Mouse (Mus musculus) cortical plate, adult 2 months (tissue): ENCODE measurements around the gene Cdc6. TPM values are rescaled to one million over a fixed set of nuclear protein-coding genes. Genes with fewer than 3 reads are reported as not detected.
"Not testable (repeated sequence)": the region's sequence is repeated elsewhere in the genome, so short reads cannot be mapped to it uniquely, and the experiment has no call there.

Experiments
- H3K27ac ChIP-seq: fragments of 200-500 bp; 2 replicates; pipeline ENCODE4 v1.5.1; 2012; ENCODE audit warnings: low read length, control low read depth, inconsistent platforms; ENCODE audit not compliant: insufficient read depth
- H3K4me1 ChIP-seq: fragments of 200-500 bp; 2 replicates; pipeline ENCODE4 v1.6.1; 2011; ENCODE audit warnings: low read length; ENCODE audit not compliant: control insufficient read depth, insufficient read depth
- H3K4me3 ChIP-seq: fragments of 200-500 bp; 2 replicates; pipeline ENCODE4 v1.5.1; 2011; ENCODE audit warnings: mild to moderate bottlenecking, low read length, control low read depth; ENCODE audit not compliant: insufficient read depth
- CTCF ChIP-seq: fragments of 200-500 bp; IDR thresholded peaks from 2 replicates; pipeline ENCODE4 v1.5.1; 2011; ENCODE audit warnings: mild to moderate bottlenecking, control low read depth, low read length; ENCODE audit not compliant: insufficient read depth; ENCODE audit errors: extremely low read depth
- POLR2A ChIP-seq: fragments of 200-500 bp; IDR thresholded peaks from 2 replicates; pipeline ENCODE4 v1.6.1; 2011; ENCODE audit warnings: mild to moderate bottlenecking, low read length, control low read depth; ENCODE audit not compliant: insufficient read depth; ENCODE audit errors: extremely low read depth
- polyA plus RNA-seq: library from polyadenylated mRNA; depleted of rRNA; stranded (reverse); fragments of >200 nt; gene quantifications from 2 replicates; pipeline ENCODE4 v1.2.3, GENCODE M21; 2012

Gene Cdc6
- polyA plus RNA-seq, 1 experiment: 0.56 TPM

DNA sequence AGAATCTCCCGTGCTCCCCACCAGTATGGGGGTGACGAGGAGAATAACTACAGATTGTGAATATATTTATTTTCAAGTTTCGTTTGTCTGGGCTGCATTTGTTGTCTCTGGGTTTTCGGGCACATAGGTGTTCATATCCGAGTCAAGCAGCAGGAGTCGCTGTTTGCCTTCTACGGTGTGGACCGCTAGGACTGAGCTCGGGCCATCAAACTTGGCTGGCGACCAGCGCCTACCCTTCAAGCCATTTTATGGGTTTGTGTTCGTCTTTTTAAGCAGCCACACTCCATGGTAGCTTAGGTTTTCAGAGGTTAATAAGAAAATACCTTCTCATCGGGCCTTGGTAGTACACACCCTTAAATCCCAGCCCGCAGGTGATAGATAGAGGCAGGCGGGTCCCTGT is 14.2 kb downstream of the Cdc6 start:
- not testable (repeated sequence) for H3K4me1 ChIP-seq, H3K27ac ChIP-seq, H3K4me3 ChIP-seq
- TF ChIP-seq CTCF: peak; percentile 23; the same call in 1 of the 2 replicates

DNA sequence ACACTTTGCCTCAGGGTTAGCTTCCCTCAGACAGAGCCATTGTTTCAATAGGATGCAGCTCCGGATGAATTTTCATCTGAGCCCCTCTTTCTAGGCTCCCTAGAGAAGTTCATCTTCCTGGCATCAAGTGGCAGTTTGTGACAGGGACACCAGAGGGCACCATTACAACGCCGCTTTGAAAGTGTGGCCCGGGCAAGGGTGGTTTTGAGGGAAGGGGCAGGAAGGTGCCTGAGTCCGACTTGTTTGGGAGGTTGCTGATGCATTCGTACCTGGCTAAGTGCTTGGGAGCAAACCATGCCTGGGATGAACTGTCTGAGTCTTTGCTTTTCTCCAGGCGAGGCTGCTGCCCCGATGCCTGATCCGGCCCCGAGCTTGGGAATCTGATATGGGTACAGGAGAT is 14.7 kb downstream of the Cdc6 start:
- not testable (repeated sequence) for H3K4me1 ChIP-seq, H3K4me3 ChIP-seq, H3K27ac ChIP-seq
- peak; percentile 70 for TF ChIP-seq CTCF

DNA sequence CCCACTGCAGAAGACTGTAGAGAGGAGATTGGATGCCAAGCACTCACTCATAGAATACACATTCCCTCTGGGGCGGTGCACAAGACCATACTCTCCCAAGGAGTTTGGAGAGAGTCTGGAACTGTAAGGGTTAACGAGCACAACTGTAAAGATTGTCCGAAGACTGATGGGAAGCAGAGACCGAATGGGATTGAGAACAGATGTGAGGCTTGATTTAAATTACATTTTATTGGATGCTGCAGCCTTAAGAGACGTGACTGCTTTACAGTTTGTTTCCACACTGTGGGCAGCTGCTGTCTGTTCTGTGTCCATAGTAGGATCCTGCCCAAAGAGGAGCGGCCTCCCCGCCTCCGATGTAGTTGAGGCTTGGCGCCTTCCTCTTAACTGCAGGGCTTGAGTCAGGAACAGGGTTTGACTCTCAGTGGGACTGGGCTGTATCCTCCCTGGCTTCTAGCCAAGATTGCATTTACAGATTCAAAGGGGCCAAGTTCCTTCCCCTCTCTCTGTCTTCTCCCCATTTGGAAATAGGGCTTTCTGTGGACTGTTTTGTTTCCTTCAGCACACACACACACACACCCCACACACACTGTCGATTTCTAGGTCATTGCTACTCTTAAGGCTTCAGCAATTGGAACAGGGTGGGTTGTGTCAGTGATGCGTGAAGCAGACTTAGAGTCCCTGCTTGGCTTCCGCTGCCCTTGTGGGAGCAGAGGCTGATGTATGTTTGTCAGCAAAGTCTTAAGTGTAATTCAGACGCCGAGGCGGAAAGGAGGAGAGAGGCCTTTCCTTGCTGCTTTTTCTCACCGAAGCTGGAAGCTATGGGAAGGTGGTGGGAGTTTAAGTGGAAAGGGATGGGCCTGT is 15.5 kb downstream of the Cdc6 start:
- H3K4me1 ChIP-seq, H3K27ac ChIP-seq, H3K4me3 ChIP-seq: not testable (repeated sequence)

DNA sequence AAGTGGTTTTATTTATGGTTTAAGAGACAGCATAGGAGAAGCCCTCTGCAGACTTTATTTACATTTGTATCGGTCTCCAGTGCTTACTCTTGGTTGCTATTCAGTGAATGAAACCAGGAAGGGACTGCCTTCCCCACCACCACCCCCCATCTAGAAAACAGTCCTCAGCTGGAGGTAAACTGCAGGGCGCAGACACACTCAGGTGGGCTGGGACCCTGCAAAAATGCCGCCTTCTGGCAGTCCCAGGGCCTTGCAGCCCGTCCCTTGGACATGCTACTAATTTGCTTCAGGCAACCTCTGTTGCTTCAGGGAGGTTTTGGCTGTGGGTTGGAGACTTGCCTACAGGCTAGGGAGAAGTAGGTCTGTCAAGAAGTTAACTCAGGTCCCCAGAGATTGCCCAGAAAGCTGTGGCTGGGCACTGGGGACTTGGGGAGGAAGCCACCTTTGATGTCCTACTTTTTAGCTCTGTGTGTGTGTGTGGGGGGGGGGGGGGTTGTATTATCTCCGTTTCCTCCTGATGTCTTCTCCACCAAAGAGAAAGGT is 17.1 kb downstream of the Cdc6 start:
- H3K4me3 ChIP-seq: no peak overlapping the region
- no peak for TF ChIP-seq CTCF
- no peak for TF ChIP-seq POLR2A
- no peak overlapping the region for H3K27ac ChIP-seq
- peaks cover 2% of the 10 kb centered on the region; the same call in 1 of the 2 replicates for H3K4me1 ChIP-seq

DNA sequence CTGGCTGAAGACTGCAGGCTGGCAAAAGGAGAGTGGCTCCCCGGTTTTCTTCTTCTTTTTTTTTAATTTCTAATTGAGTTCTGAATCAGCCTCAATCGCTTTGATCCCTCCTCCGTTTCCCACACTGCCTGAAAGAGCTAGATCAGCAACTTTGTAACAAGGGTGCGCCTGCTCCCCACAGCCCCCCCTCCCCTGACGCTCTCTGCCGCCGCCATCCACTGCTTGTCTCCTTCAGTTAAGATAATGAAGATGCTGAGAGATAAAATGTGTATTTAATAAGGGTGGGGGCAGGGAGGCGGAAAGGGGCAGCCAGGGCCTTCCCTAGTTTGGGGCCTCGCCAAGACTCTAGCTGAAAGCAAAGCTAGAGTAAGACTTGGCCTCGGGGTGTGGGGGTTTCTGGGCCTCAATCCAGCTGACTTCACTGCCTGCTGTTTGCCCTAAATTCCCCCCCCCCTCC is 17.7 kb downstream of the Cdc6 start:
- TF ChIP-seq POLR2A: no peak
- no peak for TF ChIP-seq CTCF
- peaks cover 5% of the 10 kb centered on the region; the same call in 1 of the 2 replicates for H3K4me1 ChIP-seq
- no peak overlapping the region for H3K4me3 ChIP-seq
- no peak overlapping the region for H3K27ac ChIP-seq

DNA sequence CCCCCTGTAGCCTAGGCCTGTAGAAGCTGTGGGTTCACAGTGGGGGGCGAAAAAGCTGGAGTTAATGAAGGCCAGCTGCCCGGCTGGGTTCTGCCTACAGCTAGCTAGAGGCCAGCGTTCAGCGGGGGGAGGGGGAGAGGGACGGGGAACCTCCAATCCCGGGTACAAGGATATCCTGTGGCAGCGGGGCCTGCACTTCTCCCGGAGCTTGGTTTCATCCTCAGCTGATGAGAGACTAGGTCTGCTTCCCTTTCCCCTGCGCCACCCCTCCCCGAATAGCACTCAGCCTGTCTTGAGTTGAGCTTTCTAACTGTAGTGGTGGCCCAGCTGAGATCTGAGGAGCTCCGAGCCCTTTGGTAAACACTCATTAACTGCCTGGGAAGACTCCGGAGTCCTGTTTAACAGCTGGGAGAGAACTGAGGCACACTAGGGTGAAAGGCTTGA is 18.3 kb downstream of the Cdc6 start:
- Histone ChIP-seq H3K4me1 (peaks cover 9% of the 10 kb centered on the region; the same call in 1 of the 2 replicates), H3K4me3 (no peak overlapping the region), H3K27ac (no peak overlapping the region)
- TF ChIP-seq CTCF: no peak
- no peak for TF ChIP-seq POLR2A

DNA sequence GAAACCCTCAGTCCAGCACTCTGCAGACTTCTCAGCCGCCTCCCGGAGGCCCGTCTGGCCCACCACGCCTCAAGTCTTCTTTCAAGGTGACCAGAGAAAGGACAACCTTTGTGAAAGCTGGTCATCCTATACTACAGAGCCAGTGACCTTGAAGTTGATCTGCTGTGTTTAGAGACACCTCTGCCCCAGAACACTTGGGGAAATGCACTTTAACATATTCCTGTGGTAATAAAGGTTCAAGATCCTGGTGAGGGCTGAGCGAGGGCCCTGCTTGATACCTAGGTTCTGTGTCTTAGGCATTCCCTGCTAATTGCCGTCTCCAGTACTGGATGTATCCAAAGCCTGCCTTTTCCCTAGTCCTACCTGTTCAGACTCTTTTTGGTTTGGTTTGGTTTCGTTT is 19.0 kb downstream of the Cdc6 start:
- TF ChIP-seq POLR2A (no peak), CTCF (no peak)
- Histone ChIP-seq H3K27ac (no peak overlapping the region), H3K4me3 (no peak overlapping the region), H3K4me1 (peaks cover 9% of the 10 kb centered on the region; the same call in 1 of the 2 replicates)

DNA sequence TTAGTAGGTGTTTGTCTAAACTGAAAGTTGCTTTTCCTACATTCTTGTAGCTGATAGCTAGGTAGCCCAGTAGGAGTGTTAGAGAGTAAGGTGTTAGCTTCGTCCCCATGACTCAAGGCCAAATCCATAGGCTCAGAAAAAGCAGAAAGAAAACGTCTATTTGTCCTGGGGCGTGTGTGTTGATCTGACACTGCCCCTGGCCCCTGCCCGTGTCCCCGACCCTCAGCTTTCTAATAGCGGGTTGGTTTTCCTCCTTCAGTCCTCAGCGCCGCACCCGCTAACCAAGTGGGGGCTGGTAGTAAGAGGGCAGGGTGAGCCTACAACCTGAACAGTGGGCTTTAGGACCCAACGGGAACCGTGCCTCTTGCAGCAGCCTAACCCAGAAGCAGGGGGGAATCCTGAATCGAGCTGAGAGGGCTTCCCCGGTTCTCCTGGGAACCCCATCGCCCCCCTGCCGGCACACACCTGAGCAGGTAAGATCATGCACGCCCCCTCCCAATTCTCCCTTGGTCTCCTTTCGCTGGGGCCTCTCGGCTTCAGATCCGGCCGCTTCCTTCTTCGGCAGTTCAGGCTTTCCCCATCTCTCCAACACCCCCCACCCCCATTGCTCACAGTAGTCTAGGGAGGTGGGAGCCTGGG is 20.0 kb downstream of the Cdc6 start, which contains the start of gene Rara:
Gene Rara, plus strand, starts transcription at position 381 of the 639 bp plus-strand sequence.
- TF ChIP-seq POLR2A (no peak), CTCF (no peak)
- Histone ChIP-seq H3K27ac (no peak within 1 kb of the TSS), H3K4me3 (peak within 1 kb of the TSS; percentile 71), H3K4me1 (peaks cover 9% of the 10 kb centered on the region; the same call in 1 of the 2 replicates)

DNA sequence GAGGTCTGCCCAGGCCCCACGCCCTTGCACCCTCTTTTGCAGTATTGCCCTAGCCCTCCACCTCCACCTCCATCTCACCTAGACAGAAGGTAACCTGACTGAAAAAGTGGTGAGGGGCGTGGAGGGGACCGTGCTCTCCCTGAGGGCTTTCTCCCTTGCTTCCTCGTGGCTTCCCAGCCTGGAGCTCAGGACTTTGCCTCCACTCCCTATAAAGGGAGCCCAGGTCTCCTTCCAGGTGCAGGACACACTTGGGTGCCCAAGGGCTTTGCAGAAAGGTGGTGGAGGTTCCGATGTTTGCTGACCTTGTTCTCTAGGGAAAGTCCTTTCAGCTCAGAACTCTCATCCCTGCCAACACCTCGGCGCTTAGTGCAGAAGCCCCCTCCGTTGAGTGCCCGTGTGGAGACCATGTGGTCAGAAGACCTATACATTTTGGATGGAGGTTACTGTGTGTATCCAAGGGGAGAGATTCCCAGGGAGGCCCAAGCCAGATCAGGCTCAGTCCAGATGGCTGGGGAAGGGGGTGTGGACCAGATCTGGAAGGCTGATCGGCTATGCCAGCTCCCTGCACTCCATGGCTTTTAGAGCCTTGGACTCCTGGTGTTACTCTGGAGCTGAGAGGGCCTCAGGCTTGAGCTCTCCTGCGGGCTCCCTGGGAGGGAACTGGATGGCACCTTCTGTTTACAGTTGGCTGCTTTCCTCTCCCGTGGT is 20.7 kb downstream of the Cdc6 start:
- no peak overlapping the region for H3K27ac ChIP-seq
- TF ChIP-seq CTCF: no peak
- no peak for TF ChIP-seq POLR2A
- peak overlapping the region; percentile 71 for H3K4me3 ChIP-seq
- H3K4me1 ChIP-seq: peaks cover 9% of the 10 kb centered on the region; the same call in 1 of the 2 replicates

DNA sequence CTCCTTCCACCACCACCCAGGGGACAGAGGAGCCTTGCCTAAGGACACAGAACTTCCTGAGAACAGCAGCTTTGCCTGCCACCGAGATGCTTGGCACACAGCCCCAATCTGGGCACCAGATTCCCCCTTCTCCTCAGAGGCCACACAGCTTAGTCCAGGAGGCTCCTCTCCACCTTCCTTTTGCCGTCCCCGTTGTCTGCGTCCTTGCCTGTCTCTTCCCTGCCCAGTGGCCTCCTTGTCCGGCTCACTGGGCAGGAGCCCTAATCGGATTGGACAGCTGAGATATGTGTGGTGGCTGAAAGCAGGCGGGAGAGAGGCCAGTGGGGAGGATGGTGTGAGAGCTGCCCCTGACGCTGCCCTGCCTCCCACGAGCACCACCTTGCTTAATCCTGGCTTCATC is 21.9 kb downstream of the Cdc6 start:
- no peak overlapping the region for H3K27ac ChIP-seq

More for the DNA sequence above, 21.9 kb downstream of the Cdc6 start:
- H3K4me3 ChIP-seq: peak overlapping the region; percentile 71; the same call in 1 of the 2 replicates
- TF ChIP-seq POLR2A (no peak), CTCF (no peak)
- peaks cover 9% of the 10 kb centered on the region; the same call in 1 of the 2 replicates for H3K4me1 ChIP-seq
